Mouse (Mus musculus) layer of hippocampus, adult 2 months (tissue): ENCODE data around the gene Elavl1. TPM values are rescaled to one million over a fixed set of nuclear protein-coding genes. Genes with fewer than 3 reads are reported as not detected.

Source experiments
- DNase-seq, 2 experiments: peaks; one replicate each; pipeline ENCODE4 v3.0.0; 2022; ENCODE audit warnings: low spot score in 2 of 2
- H3K27ac ChIP-seq: fragments of 200-600 bp; 2 replicates; pipeline ENCODE4 v1.8.1; 2022
- H3K4me3 ChIP-seq: fragments of 200-600 bp; 2 replicates; pipeline ENCODE4 v1.8.1; 2022; ENCODE audit warnings: mild to moderate bottlenecking
- CTCF ChIP-seq: fragments of 200-600 bp; conservative IDR thresholded peaks from 2 replicates; pipeline ENCODE4 v1.8.1; 2022; ENCODE audit warnings: antibody characterized with exemption, mild to moderate bottlenecking, moderate library complexity
- total RNA-seq, 2 experiments: library from RNA; stranded (reverse); gene quantifications; 2 replicates each; pipeline ENCODE4 v1.2.3; 2021

Gene Elavl1
- total RNA-seq, 2 experiments from 2014 or later: 78.6 to 81.1 TPM

DNA sequence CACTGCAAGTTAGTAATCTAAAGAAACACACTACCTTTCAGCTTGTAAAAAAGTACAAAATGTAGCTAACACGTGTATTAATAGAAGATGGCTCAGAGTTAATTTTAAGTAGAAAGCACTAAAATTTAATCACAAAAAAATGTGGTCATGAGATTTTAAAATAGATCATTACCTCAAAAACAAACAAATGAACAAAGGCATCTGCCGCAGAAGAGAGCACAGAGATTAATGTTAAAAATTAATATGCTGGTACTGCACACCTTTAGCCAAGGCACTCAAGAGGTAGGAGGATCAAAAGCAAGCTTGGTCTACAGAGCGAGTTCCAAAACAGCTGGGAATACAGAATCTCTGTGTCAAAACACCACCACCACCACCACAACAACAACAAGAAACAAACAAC, 10.4 kb downstream of the Elavl1 start:
- TF ChIP-seq CTCF: no peak
- H3K27ac ChIP-seq: peak overlapping the region; percentile 79; the same call in 1 of the 2 replicates
- no peak overlapping the region for H3K4me3 ChIP-seq
- DNase-seq: no peak

GRCm38 (mm10) chr8:4313254-4314124, 11.7 kb downstream of the Elavl1 start:
- Histone ChIP-seq H3K4me3 (no peak overlapping the region), H3K27ac (peak overlapping the region; percentile 79)
- DNase-seq: peak in 1 of 2 experiments; percentile 48
- no peak for TF ChIP-seq CTCF

DNA sequence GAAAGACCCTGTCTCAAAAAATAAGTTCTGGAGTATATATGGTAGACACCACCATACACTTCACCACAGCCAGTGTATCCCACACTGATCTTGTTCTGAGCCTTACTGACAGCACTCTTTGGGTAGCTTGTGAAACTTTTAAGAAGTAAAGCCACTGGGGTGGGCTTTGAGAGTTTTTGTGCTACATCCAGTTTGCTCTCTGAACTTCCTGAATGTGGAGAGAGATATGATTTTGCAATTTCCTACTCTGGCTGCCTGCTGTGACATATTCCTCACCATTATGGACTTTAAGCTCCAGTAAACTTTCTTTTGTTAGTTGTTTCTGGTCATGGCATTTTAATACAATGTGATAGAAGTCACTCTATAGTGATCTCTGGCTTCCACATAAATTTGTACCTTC, 13.1 kb downstream of the Elavl1 start:
- no peak for DNase-seq
- no peak overlapping the region for H3K4me3 ChIP-seq
- H3K27ac ChIP-seq: peak overlapping the region; percentile 79; the same call in 1 of the 2 replicates
- TF ChIP-seq CTCF: no peak

GRCm38 (mm10) chr8:4305838-4306237, 19.4 kb downstream of the Elavl1 start:
- no peak overlapping the region for H3K4me3 ChIP-seq
- H3K27ac ChIP-seq: no peak overlapping the region
- DNase-seq: no peak

DNA sequence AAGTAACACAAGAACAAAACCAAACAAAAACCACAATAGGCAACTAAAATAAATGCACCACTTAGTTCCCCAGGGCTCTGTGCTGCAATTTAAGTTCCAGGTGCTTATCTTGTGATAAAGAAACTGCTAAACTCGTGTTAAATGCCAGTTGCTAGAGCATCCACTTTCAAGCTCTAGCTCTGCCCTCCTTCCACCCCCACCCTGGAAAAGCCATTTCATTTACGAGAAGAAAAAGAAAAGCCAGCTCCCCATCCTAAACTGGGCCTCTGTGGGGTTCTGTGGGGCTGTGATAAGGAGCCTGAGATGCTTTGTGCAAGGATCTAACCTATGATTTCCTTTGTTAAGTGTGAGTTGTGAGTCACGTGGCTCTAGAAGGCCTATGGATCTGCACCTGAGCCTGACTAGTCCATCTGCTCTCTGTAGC, 21.1 kb downstream of the Elavl1 start:
- no peak for TF ChIP-seq CTCF
- Histone ChIP-seq H3K27ac (peak overlapping the region; percentile 56; the same call in 1 of the 2 replicates), H3K4me3 (no peak overlapping the region)
- no peak for DNase-seq

More at GRCm38 (mm10) chr8:4305838-4306237, 19.4 kb downstream of the Elavl1 start:
- TF ChIP-seq CTCF: no peak

DNA sequence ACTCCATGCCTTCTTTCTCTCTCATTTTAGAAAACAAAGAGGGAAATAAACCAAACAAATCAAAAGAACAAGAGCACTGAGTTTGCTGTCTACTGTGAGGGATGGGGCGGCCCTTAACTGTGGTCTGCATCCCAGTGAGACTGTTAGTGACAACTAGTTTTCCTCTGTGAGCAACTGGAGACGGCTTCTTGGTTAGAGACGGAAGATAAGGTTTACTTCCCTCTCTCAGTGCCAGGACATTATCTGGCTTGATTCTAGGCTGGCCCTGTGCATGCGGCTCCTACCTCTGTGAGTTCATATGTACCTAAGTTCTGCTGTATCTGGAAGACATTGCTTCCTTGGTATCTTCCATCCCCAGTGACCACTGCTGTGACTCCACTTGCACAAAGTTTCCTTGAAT, 27.4 kb downstream of the Elavl1 start:
- Histone ChIP-seq H3K27ac (no peak overlapping the region), H3K4me3 (no peak overlapping the region)
- DNase-seq: no peak
- TF ChIP-seq CTCF: no peak

GRCm38 (mm10) chr8:4292738-4293137, 32.5 kb downstream of the Elavl1 start:
- DNase-seq: no peak
- peak overlapping the region; percentile 43; the same call in 1 of the 2 replicates for H3K27ac ChIP-seq
- TF ChIP-seq CTCF: peak; percentile 74
- H3K4me3 ChIP-seq: no peak overlapping the region

- H3K27ac ChIP-seq: peak overlapping the region; percentile 93
- no peak for DNase-seq
- TF ChIP-seq CTCF: no peak
Measured at GRCm38 (mm10) chr8:4276111-4276465, 49.1 kb downstream of the Elavl1 start.

GRCm38 (mm10) chr8:4275275-4276110, 49.7 kb downstream of the Elavl1 start, which contains the start of gene Timm44:
Gene Timm44, minus strand, starts transcription at chr8:4275913.
- TF ChIP-seq CTCF: no peak
- H3K27ac ChIP-seq: peak within 1 kb of the TSS; percentile 93
- H3K4me3 ChIP-seq: peak within 1 kb of the TSS; percentile 96
- peak; percentile 97 for DNase-seq

More at GRCm38 (mm10) chr8:4276111-4276465, 49.1 kb downstream of the Elavl1 start:
- peak overlapping the region; percentile 96 for H3K4me3 ChIP-seq

DNA sequence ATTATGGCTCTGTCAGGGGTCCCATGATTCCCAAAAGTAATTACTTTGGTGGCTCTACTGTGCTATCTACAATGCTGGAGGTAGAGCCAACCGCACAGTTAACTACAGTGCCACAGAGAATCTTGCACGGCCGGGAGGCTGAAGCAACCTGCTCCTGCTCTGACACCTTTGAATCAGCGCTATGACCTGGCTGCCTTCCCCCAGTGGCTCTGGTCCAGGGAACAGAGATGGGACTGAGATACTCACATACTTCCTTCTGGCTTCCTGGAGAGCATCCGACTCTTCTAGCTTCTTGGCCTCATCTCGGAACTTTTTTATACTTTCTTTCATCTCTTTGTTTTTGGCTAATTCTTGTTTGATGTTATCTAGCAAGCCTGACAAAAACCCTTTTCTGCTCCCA, 55.6 kb downstream of the Elavl1 start:
- no peak overlapping the region for H3K4me3 ChIP-seq
- H3K27ac ChIP-seq: no peak overlapping the region
- no peak for DNase-seq
- TF ChIP-seq CTCF: no peak

DNA sequence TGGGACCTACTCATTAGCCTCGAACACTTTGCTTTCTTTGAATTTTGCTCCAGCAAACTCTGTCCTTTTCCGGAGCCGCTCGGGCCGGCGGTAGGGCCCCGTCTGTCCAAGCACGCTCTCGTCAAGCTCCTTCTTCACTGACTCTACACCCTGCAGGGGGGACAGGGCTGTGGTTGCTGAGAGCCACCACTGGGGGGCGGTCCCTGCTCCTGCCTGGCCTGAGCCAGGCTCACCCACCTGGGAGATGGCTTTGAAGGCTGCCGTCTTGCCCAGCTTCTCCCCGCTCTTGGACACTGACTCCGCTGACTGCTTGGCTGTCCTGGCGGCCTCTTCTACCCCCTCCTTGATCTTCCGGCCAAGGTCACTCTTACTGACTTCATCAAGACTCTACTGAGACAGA, 57.6 kb downstream of the Elavl1 start:
- Histone ChIP-seq H3K4me3 (no peak overlapping the region), H3K27ac (no peak overlapping the region)
- peak; percentile 75 for TF ChIP-seq CTCF
- DNase-seq: no peak

- DNase-seq: no peak
- Histone ChIP-seq H3K4me3 (no peak overlapping the region), H3K27ac (no peak overlapping the region)
- no peak for TF ChIP-seq CTCF
Measured at GRCm38 (mm10) chr8:4265160-4265914, 59.9 kb downstream of the Elavl1 start.
